Mouse (Mus musculus) WW6 (cell line): ENCODE data around the gene Depdc5.
"Not testable (repeated sequence)": the region's sequence is repeated elsewhere in the genome, so short reads cannot be mapped to it uniquely, and the experiment has no call there.

Source experiments
- DNase-seq: peaks from one replicate; pipeline ENCODE4 v3.0.0-alpha.2; 2013; ENCODE audit warnings: low read depth, low spot score

Gene Depdc5

GRCm38 (mm10) chr5:32863253-32864228 is at the start of gene Depdc5:
Gene Depdc5 (plus strand): TSS chr5:32863701.
- peak; percentile 86 for DNase-seq

- DNase-seq, result no peak
Measured at GRCm38 (mm10) chr5:32815396-32815795, 48.1 kb upstream of the Depdc5 start.

GRCm38 (mm10) chr5:32820471-32820870 is 43.0 kb upstream of the Depdc5 start:
- DNase-seq, result no peak

GRCm38 (mm10) chr5:32827009-32827408 is 36.5 kb upstream of the Depdc5 start, which contains the start of gene Gm20671:
Gene Gm20671 (minus strand): TSS chr5:32827109.
- no peak for DNase-seq

- DNase-seq, result not testable (repeated sequence)
Measured at GRCm38 (mm10) chr5:32828766-32829165, 34.7 kb upstream of the Depdc5 start.

- no peak for DNase-seq
Measured at GRCm38 (mm10) chr5:32830054-32830453, 33.4 kb upstream of the Depdc5 start.

GRCm38 (mm10) chr5:32834497-32834896 is 29.0 kb upstream of the Depdc5 start:
- no peak for DNase-seq

GRCm38 (mm10) chr5:32836976-32837375 is 26.5 kb upstream of the Depdc5 start:
- DNase-seq, result no peak

GRCm38 (mm10) chr5:32840029-32840428 is 23.5 kb upstream of the Depdc5 start:
- no peak for DNase-seq

GRCm38 (mm10) chr5:32849178-32849577 is 14.3 kb upstream of the Depdc5 start:
- no peak for DNase-seq

GRCm38 (mm10) chr5:32849580-32849979 is 13.9 kb upstream of the Depdc5 start:
- not testable (repeated sequence) for DNase-seq

GRCm38 (mm10) chr5:32852026-32852425 is 11.5 kb upstream of the Depdc5 start:
- no peak for DNase-seq

GRCm38 (mm10) chr5:32853731-32854507 is 9.6 kb upstream of the Depdc5 start, which contains the start of gene Prr14l:
Gene Prr14l (minus strand): TSS chr5:32854256.
- DNase-seq, result peak; percentile 88

GRCm38 (mm10) chr5:32854818-32855217 is 8.7 kb upstream of the Depdc5 start:
- DNase-seq, result no peak

GRCm38 (mm10) chr5:32855274-32855673 is 8.2 kb upstream of the Depdc5 start:
- not testable (repeated sequence) for DNase-seq

- no peak for DNase-seq
Measured at GRCm38 (mm10) chr5:32857781-32858220, 5.7 kb upstream of the Depdc5 start.

- no peak for DNase-seq
Measured at GRCm38 (mm10) chr5:32861082-32861481, 2.4 kb upstream of the Depdc5 start.

GRCm38 (mm10) chr5:32862469-32863132 is 900 bp upstream of the Depdc5 start:
- DNase-seq, result no peak

GRCm38 (mm10) chr5:32869389-32870024 is 6.0 kb downstream of the Depdc5 start:
- DNase-seq, result no peak

GRCm38 (mm10) chr5:32872346-32872745 is 8.8 kb downstream of the Depdc5 start:
- DNase-seq, result no peak

- no peak for DNase-seq
Measured at GRCm38 (mm10) chr5:32886739-32887138, 23.2 kb downstream of the Depdc5 start.
